Mouse (Mus musculus): ENCODE results near the gene Klf7.

The Klf7 gene

GRCm38 (mm10) chr1:64032502-64033231 is 89.4 kb downstream of the Klf7 start:
- DNase-seq (ENCODE audit: inconsistent age in 2 of 2, low spot score in 1 of 2) = no peak

- no peak for DNase-seq (ENCODE audit: inconsistent age in 2 of 2, low spot score in 1 of 2)
These were observed 100.1 kb downstream of the Klf7 start for GRCm38 (mm10) chr1:64021986-64022385.

- peak; percentile 42 to 70 for DNase-seq (ENCODE audit: inconsistent age in 2 of 2, low spot score in 1 of 2)
These were observed 101.1 kb downstream of the Klf7 start for GRCm38 (mm10) chr1:64020672-64021635.

GRCm38 (mm10) chr1:64019127-64019635 is 102.9 kb downstream of the Klf7 start:
- DNase-seq (ENCODE audit: inconsistent age in 2 of 2, low spot score in 1 of 2) = peak in 1 of 2 experiments; percentile 45

- peak; percentile 45 to 80 for DNase-seq (ENCODE audit: inconsistent age in 2 of 2, low spot score in 1 of 2)
These were observed 103.5 kb downstream of the Klf7 start for GRCm38 (mm10) chr1:64018466-64019077.

- no peak for DNase-seq (ENCODE audit: inconsistent age in 2 of 2, low spot score in 1 of 2)
These were observed 108.0 kb downstream of the Klf7 start for GRCm38 (mm10) chr1:64014091-64014490.

GRCm38 (mm10) chr1:64008994-64009393 is 113.1 kb downstream of the Klf7 start:
- DNase-seq (ENCODE audit: inconsistent age in 2 of 2, low spot score in 1 of 2) = no peak

- no peak for DNase-seq (ENCODE audit: inconsistent age in 2 of 2, low spot score in 1 of 2)
These were observed 114.1 kb downstream of the Klf7 start for GRCm38 (mm10) chr1:64008031-64008430.

- DNase-seq (ENCODE audit: inconsistent age in 2 of 2, low spot score in 1 of 2) = no peak
These were observed 116.9 kb downstream of the Klf7 start for GRCm38 (mm10) chr1:64005194-64005593.

GRCm38 (mm10) chr1:64003525-64004291 is 118.4 kb downstream of the Klf7 start:
- DNase-seq (ENCODE audit: inconsistent age in 2 of 2, low spot score in 1 of 2) = no peak

- no peak for DNase-seq (ENCODE audit: inconsistent age in 2 of 2, low spot score in 1 of 2)
These were observed 120.0 kb downstream of the Klf7 start for GRCm38 (mm10) chr1:64002036-64002435.

GRCm38 (mm10) chr1:64000597-64000996 is 121.5 kb downstream of the Klf7 start:
- no peak for DNase-seq (ENCODE audit: inconsistent age in 2 of 2, low spot score in 1 of 2)

GRCm38 (mm10) chr1:63999481-63999880 is 122.6 kb downstream of the Klf7 start:
- DNase-seq (ENCODE audit: inconsistent age in 2 of 2, low spot score in 1 of 2) = peak in 1 of 2 experiments; percentile 60

GRCm38 (mm10) chr1:63998901-63999300 is 123.2 kb downstream of the Klf7 start:
- peak; percentile 48 to 70 for DNase-seq (ENCODE audit: inconsistent age in 2 of 2, low spot score in 1 of 2)

- no peak for DNase-seq (ENCODE audit: inconsistent age in 2 of 2, low spot score in 1 of 2)
These were observed 123.9 kb downstream of the Klf7 start for GRCm38 (mm10) chr1:63998139-63998538.

- no peak for DNase-seq (ENCODE audit: inconsistent age in 2 of 2, low spot score in 1 of 2)
These were observed 126.3 kb downstream of the Klf7 start for GRCm38 (mm10) chr1:63995828-63996227.

GRCm38 (mm10) chr1:63995137-63995492 is 127.0 kb downstream of the Klf7 start:
- no peak for DNase-seq (ENCODE audit: inconsistent age in 2 of 2, low spot score in 1 of 2)

- peak; percentile 70 to 81 for DNase-seq (ENCODE audit: inconsistent age in 2 of 2, low spot score in 1 of 2)
These were observed 127.6 kb downstream of the Klf7 start for GRCm38 (mm10) chr1:63994248-63995136.

- no peak for DNase-seq (ENCODE audit: inconsistent age in 2 of 2, low spot score in 1 of 2)
These were observed 129.6 kb downstream of the Klf7 start for GRCm38 (mm10) chr1:63992506-63992905.

- DNase-seq (ENCODE audit: inconsistent age in 2 of 2, low spot score in 1 of 2) = peak; percentile 65 to 72
These were observed 131.7 kb downstream of the Klf7 start for GRCm38 (mm10) chr1:63990416-63990815.

All from adrenal gland, adult (tissue).